ENCODE assay signal across 20 mouse cellular contexts in the genomic region with DNA sequence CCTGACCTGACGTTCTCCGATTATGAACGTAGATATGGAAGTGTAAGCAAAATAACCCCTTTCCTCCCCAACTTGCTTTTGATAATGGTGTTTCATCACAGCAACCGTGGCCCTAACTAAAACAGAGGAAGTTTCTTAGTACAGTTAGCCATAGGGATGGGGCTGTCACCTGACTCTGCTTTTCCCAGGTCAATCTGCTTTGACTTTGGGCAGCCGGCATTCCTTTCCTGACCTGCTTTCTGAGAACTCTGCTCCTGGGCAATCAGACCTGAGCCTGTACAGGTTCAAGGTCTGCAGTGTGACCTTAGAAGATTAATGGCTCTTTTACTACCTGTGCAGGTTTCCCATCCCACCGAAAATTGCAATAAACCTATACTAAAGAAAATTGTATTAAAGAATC. TPM values are rescaled to one million over a fixed set of nuclear protein-coding genes. Genes with fewer than 3 reads are reported as not detected.
"Had no signal": no experiment of that assay in that cellular context is flagged by ENCODE, and none has a peak within 500 bp of the region (broad histone marks: within the 10 kb centered on the region; RNA-seq: fewer than 3 reads in every experiment).

No protein-coding gene starts in this region.

- H3K4me2 ChIP-seq: hindbrain, embryonic 13.5 days; limb, embryonic 15.5 days; liver, embryonic 12.5 days; lung, embryonic 14.5 days; midbrain, embryonic 11.5 days; midbrain, embryonic 15.5 days; neural tube, embryonic 12.5 days; stomach, embryonic 15.5 days had no signal

- H3K27ac ChIP-seq: hindbrain, embryonic 13.5 days; hindbrain, postnatal 0 days; kidney, postnatal 0 days; limb, embryonic 15.5 days; liver, embryonic 12.5 days; macrophage; midbrain, embryonic 15.5 days; neural tube, embryonic 12.5 days; stomach, embryonic 15.5 days had no signal

- H3K9ac ChIP-seq: hindbrain, embryonic 13.5 days; limb, embryonic 15.5 days; liver, embryonic 12.5 days; lung, embryonic 14.5 days; midbrain, embryonic 15.5 days; neural tube, embryonic 12.5 days; stomach, embryonic 15.5 days had no signal

- H3K4me1 ChIP-seq: stomach, embryonic 15.5 days had no signal

- H3K36me3 ChIP-seq: hindbrain, embryonic 13.5 days; limb, embryonic 15.5 days; liver, embryonic 12.5 days; midbrain, embryonic 15.5 days; neural tube, embryonic 12.5 days; stomach, embryonic 15.5 days had no signal

- ATAC-seq: hindbrain, postnatal 0 days; liver, embryonic 12.5 days; midbrain, embryonic 15.5 days had no signal

- H3K9me3 ChIP-seq: hindbrain, embryonic 13.5 days; limb, embryonic 15.5 days; liver, embryonic 12.5 days; megakaryocyte, embryonic 14.5 days; midbrain, embryonic 15.5 days; neural tube, embryonic 12.5 days; stomach, embryonic 15.5 days had no signal

- H3K4me3 ChIP-seq: hindbrain, embryonic 13.5 days; limb, embryonic 15.5 days; liver, embryonic 12.5 days; megakaryocyte, embryonic 14.5 days; midbrain, embryonic 15.5 days; neural tube, embryonic 12.5 days; stomach, embryonic 15.5 days had no signal

- DNase-seq: lung, embryonic 14.5 days; lung, postnatal 10 days; retina, postnatal 1 day; right cerebral cortex, postnatal 4 days; thymus, adult 2 months; thymus, postnatal 25 days had no signal

RNA-seq across cellular contexts. Expression of a gene that starts 1.3 kb away (rescaled TPM):
- total RNA-seq: monocyte, adult 5-6 weeks; neutrophil, adult 5-6 weeks had no signal
- polyA plus RNA-seq: hindbrain, embryonic 13.5 days; macrophage; midbrain, embryonic 15.5 days; testis, adult 2 months had no signal
